Mouse (Mus musculus) E14TG2a.4 (cell line): Measurements from ENCODE around the gene Kctd15.

Experiments
- CTCF ChIP-seq: conservative IDR thresholded peaks from 2 replicates; pipeline ENCODE4 v1.5.1; 2014; ENCODE audit warnings: low read length
- NANOG ChIP-seq: IDR thresholded peaks from 2 replicates; pipeline ENCODE4 v1.6.1; 2014; ENCODE audit warnings: borderline replicate concordance, low read length, mixed read lengths

DNA sequence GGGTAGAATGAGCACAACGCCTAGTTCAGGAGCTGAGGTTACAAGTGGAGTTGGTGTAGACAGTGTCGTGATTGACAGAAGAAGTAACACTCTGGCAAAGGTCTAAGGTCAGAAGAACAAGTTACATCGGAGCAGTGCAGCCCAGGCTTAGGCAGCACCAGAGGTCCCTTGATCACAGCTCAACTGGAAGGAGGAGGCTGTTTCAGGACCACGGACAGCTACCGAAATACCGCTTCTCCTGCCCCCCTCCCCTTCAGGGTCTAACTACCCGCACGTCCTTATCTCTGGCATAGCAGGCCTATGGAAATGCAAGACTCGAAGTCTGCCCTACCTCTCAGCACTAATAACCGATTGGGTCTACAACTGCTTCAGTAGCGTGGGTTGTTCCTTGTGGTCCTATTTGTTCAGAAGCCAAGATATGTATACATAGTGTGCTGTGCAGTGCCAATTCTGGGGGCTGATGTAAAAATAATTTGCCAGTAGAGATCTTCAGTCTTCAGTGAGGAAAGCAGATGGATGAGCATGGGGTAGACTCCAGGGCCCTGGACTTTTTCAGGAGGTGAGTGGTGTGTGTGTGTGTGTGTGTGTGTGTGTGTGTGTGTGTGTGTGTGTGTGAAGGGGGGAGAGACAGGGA lies 46.3 kb upstream of the Kctd15 start:
- TF ChIP-seq CTCF (no peak), NANOG (no peak)
